Mouse (Mus musculus) yolk sac, embryonic 10.5 days (tissue): ENCODE data around the gene Phf21a.

ENCODE experiments used
- DNase-seq: peaks from one replicate; pipeline ENCODE4 v3.0.0-alpha.2; 2017; ENCODE audit warnings: low spot score

Gene Phf21a

DNA sequence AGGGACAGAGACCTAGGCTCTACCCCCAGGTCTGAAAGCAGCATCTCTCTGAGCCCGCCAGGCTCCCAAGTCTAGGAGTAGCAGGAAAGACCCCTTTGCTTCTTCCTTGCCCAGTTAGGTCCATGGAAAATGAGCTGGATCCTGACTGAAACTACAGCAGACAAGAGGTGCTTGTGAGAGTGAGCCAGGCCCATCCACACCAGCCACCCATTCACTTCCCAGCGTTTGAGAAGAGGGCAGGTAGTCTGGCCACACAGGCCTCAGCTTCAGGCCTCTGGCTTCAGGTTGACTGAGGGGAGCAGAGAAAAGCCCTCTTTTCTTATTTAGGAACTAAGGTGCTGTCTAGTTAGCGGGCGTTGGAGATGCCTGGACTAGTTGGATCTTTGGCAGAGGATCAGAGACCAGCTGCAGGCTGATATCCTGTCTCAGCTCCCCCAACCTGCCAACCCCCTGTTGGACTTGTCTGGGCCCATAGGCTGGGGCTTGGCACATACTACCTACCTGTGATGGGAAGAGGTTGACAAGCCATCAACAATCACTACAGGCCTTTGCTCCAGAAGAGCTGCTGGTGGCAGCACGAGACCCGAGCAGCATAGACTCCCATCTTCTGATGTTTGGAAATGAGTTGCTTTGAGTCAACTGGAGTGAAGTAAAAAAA is 269.8 kb downstream of the Phf21a start:
- DNase-seq: no peak

DNA sequence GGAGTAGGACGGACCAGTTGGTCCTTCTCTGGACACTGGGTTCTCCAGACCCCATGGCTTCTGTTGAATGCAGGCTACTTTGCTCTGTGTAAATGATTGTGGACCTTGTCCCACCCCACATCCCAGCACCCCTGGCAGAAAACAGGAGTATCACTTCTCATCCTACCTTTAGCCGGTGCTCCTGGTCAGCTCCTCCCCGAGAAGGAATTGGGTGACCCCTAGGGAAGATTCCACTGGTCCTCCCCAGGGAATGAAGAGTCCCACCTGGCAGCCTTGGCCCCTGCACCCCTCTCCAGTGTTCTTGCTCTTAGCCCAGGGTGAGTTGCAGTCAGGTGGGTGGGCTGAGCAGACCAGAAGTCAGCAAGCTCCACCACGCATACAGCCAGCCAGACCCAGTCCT is 271.2 kb downstream of the Phf21a start:
- no peak for DNase-seq

DNA sequence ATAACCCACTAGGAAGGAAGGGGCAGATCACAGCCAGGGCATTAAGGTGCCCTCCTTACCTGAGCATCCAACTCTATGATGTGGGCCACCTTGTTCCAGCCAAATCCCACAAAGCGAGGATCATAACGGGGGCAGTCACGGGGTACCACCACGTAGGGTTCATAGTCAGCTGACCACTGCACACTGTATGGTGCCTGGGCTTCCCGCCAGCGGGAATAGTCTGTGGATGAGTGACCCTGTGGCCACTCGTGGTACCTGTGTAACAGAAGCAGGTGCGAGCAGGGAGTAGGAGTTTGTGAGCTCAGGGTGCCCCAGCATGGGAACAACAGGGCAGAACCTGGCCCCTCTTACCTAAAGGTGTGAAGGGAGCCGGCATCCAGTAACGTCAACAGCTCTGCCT is 272.7 kb downstream of the Phf21a start:
- DNase-seq: no peak

DNA sequence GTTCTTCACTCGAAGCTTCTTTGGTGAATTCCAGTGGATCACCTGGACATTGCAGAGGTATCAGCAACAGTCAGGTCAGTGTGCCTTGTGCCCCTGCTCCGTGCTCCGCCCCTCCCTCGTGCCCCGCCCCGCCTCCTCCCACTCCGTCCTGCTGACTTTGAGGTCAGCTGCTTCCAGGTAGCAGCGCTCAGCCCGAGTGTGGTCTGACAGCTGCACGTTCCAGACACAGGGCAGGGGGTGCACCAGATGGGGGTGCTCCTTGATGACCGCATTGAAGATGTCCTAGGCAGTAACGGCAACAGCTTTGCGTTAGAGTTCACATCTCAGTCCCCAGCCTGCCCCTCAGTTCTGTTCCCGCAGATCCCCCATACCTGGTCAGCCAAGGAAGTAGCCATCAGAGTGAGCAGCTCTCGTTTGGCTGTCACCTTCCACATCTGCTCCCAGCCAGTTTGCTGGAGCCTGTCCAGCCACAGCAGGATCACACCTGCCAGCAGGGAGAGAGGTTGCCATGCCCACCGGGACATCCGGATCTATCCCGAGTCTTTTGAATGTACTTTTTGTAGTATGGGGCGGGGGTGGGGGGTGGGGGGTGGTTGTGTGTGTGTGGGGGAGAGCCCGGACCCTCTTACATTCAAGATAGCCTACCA is 274.6 kb downstream of the Phf21a start:
- DNase-seq: peak; percentile 75

DNA sequence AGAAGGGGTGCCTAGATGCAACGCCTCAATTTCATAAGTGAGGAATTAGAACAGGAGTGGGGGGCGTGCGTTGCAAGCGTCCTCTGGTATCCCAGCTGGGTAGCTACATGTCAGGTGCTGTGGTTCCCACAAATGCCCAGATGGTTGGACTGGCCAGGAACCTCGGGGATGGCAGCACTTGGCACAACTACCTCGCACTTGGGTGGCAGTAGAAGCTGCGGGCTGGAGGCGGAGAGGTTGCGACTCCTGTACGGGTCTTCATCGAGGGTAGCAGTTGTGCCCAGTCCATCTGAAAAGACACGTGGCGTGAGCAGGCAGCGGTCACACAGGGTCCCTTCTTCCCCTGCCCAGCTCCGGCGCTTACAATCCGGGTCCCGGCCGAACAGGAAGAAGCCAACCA is 277.5 kb downstream of the Phf21a start:
- no peak for DNase-seq

DNA sequence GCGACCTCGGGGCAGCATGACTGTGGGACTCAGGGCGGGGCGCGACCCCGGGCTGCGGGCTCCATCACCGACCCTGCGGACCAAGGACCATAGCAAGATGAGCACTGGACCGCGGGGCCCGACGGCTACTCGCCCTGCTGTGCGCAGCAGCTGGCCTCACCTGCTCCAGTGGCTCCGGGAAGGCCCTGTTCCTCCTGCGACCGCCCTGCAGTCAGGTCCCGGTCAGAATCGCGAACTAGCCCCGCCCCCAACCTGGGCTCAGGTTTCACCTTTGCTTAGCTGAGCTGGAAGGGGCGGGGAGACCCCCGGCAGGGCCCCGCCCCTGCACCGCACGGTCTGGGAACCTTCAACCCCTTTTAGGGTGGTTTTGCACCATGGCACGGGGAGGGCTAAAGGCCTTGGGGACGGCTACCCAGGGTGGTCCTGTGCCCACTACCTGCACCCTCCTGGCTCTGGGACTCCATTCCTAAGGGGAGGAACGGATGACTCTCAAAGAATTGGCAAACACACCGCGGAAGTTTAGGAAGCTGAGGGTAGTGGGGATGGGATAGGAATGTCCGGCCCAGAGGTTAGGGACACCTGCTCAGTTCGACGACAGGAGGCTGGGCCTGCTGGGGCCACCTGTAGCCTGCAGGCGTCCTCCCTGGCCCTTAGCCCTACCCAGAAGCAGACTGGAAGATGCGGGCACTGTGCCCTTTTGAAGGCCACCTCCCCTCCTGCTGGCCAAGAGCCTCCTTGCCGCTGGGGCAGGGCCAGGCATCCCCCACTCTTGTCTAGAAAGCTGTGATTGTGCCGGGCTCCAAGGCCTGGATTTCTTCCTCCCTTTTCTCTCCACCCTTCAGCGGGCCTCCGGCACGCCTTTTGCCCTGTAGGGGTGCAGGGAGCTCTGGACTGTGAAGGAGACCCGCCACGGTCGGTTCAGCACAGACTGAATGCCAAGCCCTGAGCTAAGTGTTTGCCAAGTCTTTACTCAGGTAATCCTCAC is 278.2 kb downstream of the Phf21a start:
- DNase-seq: peak; percentile 88

DNA sequence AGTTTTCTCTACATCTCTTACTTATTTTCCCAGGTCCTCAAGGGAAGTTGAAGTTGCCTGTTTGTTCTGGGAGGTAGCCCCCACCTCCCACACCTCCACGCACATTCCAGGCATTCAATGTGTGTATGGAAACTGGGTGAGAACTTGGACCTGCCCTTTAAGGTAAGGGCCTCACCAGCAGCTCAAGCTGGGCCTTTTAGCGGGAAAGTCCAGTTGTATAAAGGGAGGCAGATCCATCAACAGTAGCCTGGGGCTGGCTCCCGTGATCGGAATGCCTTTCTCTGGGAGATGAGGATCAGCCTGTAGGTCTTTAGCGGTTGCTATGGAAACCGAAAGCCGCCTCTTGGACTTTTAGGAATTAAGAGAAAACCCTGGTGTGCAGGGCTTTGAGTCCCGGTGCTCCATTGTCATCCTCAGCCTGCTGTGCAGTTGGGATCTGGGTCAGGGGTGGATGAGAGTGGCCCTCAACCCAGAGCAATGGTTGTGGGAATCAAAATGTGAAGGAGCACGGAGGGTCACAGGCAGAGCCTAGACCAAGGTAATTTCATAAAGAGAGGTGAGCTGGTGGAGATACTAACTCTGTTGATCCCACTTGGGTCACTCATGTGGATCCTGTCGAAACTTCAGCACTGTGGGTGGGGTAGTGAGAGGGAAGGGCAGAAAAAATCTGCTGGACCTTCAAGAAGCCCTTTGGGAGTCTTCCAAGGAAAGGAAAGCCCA is 279.2 kb downstream of the Phf21a start:
- peak; percentile 32 for DNase-seq

DNA sequence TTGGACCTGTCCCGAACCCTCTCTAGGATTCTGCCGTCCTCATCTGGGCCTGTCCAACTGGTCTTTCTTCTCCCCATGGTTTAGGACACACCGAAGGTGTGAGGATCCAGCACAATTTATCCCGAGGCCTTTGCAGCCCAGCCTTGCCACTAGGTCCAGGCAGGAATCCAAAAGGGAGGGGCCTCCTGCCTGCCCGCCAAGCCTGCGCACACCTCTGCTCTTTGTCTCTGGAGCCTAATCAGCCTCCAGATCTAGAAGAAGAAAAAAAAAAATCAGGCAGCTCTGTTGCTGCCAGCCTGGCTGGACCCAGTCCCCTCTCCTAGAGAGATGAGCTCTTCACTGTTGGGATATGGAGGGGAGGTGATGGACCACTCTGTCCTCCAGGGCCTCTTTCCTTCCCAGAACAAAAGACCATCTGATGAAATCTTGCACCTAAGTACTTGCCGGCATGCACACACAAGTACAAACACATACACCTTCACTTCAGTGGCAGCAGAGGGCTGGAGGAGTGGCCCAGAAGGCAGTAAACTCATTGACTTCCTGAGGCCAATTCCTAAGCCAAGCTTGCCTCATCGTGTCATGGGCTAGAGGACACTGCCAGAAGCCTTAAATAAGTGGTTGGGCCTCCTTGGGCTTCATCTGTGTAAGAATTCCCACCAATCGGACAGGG is 280.0 kb downstream of the Phf21a start:
- peak; percentile 53 for DNase-seq

DNA sequence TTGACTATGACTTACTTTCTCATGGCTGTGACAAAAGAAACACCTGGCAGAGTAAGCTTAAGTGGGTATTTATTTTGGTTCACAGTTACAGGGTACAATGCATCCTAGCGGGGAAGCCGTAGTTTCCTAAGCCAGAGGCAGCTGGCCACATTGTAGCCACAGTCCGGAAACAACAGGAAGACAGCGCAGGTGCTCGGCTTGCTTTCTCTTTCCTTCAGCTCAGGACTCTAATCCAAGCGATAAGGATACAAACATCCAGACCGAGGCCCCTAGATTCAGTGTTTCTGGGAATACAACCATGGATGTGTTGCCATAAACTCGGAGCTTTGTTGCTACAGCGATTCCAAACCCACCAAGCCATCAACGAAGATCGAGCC is 280.5 kb downstream of the Phf21a start:
- no peak for DNase-seq

DNA sequence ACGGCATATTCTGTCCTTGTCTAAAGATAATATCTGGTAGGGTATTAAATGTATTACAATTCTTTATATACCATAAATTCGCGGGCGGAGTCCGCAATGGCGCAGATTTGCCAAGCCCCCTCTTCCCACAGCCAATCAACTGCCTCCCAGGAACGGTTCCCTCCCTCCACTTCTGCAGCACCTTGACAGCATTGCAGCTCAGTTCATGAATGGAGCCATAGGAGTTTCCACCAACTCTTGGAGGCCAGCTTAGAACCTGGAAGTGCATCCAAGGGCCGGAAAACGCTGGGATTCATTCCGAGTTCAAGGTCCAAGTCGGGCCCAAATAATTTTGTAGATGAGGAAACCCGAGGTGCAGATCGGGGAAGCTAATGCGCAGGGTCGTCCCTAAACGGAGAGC is 281.6 kb downstream of the Phf21a start, which contains the start of the genes Pex16 and Large2:
Pex16 (plus strand) TSS at position 163 of the 400 bp plus-strand sequence.
Large2 (minus strand) TSS at position 356 of the 400 bp plus-strand sequence.
- no peak for DNase-seq

DNA sequence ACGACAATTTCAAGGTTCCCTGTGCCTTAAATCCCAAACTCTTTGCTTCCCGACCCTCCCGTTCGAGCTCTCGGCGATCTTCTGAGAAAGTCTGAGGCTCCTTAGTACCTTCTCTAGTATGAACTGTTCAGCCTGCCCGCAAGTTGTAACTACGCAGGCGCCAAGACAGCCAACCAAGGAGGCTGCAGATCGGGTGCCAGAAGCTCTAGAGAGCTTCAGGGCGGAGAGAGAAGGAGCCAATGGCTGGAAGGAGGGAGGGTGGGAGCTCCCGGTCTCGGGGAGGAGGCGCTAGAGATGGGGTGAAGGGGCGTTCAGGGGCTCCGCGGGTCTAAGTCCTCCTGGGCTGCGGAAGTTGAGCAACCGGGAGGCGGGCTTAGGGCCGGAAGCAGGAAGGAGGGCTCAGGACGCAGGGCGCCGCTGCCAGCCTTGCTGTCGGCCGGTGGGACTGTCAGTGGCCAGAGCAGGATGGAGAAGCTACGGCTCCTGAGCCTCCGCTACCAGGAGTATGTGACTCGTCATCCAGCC is 282.2 kb downstream of the Phf21a start:
- DNase-seq: peak; percentile 99

DNA sequence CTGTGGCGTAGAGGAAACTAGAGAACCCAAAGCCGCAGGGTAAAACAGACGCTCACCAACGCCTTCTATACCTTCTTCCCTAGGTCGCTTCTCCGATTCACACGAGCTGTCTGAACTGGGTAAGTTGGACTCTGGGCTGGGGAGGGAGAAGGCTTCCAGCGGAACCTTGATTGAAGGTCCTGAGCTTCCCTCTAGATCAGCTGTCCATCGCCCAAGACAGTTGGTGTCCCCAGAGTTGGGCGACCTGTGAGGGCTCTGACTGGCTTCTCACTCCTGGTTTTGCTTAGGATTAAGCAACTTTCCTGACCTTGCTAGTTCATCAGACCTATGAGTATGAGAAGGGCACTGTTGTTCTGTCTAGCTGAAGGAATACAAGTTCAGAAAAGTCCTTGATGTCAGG is 282.9 kb downstream of the Phf21a start:
- DNase-seq: no peak

DNA sequence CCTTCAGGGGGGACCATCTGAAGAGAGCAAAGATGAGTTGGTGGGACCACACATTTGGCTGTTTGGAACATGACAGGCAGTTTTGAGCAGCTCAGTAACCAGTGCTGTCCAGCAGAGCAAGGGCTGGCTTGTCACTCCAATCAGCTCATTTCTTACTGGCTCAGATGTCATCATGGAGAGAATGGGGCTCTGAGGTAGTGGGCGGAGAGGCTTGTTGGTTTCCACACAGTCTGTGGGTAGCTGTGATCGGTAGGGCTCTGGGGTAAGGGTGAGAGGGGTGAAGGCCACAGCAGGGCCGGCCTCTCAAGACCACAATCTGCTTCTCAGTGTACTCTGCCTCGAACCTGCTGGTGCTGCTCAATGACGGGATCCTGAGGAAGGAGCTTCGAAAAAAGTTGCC is 283.4 kb downstream of the Phf21a start:
- DNase-seq: no peak

DNA sequence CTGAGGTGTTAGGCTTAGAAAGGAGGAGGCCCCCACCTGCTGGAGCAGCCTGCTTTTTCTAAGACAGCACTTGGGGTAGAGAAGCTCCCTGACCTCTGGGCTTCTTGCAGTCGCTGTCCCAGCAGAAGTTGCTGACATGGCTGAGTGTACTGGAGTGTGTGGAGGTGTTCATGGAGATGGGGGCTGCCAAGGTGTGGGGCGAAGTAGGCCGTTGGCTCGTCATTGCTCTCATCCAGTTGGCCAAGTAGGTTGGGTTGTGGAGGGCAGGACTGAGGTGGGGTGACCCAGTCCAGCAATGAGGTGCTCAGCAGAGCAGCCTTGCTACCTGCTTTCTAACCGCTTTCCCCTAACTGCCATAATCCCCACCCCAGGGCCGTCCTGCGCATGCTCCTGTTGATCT is 284.4 kb downstream of the Phf21a start:
- no peak for DNase-seq

DNA sequence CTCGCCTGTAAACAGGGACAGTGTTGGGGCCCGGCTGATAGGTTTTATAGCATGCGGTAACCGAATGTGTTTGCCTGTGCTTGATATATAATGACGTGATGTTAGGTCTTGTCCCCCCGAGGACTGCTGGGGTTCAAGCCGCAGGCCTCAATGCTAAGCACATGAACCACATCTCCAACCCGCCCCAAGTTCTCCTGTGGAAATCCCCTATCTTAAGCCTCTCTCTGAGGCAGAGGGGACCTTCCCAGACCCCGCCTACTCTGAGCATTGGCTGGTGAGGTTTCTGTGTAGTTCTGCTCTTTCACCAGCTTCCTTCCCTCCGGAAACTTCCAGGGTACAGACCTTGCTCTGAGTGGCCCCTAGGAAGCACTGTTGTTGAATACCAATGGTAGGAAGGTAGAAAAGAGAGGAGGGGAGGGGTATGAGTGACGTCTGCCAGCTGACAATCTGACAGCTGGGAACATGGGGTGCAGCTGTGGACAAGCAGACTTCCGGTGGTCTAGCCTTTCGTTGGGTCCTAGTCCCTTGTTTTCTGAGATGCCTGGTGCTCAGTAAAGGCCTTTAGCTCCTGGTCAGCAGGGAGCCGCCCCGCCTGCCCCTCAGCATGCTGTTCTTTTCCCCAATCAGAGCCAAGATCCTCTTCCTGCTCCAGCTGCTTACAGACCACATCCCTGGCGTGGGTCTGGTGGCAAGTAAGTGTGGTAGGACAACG is 287.0 kb downstream of the Phf21a start:
- no peak for DNase-seq

DNA sequence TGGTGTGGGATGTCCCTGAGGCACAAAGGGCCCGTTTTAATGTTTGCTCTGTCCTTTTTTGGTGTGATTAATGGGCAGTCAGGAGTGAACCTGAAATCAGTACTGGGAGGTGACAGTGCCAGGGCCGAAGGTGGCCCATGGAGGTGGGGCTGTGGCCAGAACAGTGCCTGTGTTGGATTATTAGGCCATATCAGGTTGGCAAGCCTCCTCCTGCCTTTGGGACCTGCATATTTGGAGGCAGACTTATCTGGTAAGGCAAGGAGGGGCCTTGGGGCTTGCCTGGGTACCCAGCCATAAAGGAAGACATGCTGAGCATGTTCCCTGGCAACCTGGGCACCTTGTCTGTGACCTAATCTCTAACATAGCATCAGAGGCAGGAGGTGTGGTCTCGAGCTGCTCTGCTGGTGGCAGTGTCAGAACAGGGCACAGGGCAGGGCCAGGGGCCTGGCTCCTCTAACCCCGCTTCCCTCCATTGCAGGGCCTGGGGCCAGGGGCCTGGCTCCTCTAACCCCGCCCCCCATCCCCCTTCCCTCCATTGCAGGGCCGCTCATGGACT is 287.7 kb downstream of the Phf21a start:
- no peak for DNase-seq

DNA sequence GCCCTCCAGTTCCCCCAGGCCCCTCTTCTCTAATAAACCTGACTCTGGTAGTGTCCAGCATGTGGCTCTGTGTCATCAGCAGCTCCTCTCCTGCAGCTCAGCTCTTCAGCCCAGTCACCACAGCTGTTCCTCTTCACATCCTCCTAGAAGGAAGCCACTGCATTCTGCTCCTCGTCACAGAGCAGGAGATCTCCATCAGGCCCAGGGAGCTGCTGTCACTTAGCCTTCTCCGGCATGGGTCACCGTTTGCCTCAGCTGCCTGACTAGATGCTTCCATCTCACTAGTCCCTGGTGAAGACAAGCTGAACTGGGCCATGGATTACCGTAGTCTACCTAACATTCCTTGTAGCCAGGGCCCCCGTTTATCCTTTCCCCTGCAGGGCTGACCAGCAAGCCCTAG is 288.2 kb downstream of the Phf21a start:
- DNase-seq: no peak

DNA sequence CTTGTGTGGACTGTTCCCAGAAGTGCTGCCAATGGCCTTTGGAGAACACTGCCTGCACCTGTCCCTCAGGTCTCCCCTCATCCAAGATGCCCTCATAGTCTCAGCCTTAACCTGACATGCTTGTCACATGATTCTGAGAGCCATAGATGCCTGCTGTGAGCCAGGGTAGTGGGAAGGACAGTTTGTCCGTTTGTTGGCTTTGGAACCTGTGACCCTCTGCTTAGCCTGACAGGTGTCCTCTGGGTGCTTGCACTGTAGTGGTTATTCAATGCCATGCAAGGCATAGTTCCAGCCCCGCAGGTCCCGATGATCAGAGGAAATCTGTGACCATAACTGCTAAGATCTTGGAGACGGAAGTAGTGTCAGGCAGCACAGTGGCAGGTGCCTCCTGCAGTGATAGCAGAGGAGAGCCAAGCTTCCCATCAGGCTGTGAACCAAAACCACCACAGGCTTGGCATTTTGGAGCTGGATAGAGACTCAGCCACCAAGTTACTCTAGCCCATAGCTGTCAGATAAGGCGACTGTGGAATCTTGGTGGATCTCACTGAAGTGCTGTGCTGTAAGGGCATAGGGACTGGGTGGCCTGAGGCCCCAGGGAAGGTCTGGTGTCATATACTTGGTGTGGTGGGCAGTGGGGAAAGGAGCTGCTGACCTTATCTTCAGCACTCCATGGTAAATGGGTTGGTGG is 289.1 kb downstream of the Phf21a start, which contains the start of gene 1700029I15Rik:
1700029I15Rik (plus strand) TSS at position 638 of the 688 bp plus-strand sequence.
- no peak for DNase-seq

DNA sequence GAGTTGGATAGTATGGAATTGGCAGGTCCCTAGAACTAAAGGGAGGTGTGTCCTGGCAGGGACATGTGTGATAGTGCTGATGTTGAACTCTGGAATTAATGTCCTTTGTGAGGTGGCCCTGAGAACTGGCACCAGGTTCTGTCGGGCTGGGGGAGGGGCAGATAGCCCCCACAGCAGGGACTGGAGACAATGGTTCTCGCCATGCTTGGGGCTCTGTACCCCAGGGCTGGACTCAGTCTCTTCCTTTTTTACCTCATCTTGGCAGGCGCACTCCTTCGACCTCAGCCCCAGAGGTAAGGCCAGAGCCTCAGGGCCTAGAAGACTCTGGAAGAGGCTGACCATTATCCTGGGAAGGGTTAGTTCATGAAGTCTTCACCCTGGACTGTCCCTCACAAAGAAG is 289.8 kb downstream of the Phf21a start:
- no peak for DNase-seq

DNA sequence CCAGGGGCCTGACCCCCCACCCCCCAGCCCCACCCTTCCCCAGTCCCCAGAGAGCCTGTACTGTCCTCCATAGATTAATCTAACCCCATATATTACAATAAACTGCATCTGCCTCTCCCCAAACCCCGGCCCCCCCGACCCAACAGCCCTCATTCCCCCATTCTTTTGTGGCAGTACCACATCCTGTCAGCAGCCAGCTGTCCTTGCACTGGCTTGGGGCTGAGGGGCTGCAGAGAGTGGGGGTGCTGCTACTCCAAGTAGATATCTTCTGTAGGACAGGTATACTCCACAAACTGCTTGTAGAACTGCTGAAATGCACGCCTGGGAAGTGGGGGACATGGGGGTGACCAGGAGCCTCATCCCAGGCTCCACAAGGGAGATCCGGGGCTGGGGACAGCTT is 291.2 kb downstream of the Phf21a start:
- no peak for DNase-seq
